21 mouse cellular contexts compared by ENCODE assay signal in the genomic region with DNA sequence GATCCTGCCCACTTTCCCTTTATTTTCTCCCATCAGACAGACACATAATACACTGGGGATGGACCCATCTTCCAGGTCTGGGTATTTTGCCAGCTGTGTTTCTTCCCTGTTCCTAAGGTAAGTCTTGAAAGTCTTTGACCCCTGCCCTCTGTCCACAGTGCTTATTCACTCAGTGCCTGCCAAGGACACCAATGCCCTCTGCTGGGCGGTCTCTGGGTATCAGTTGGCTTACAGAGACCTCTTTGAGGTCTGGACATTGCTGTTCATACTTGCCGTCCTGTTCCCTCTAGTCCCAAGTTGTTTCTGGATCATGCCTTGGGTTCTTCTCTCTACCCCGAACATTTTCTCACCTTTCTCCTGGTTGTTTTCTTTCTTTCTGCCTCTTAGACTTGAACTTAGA. TPM values are rescaled to one million over a fixed set of nuclear protein-coding genes. Genes with fewer than 3 reads are reported as not detected.
A peak's percentile ranks its signal among the peaks of the same experiment; 100 is the strongest.
DNase-seq lines count a peak whose midpoint lies in the region; ATAC-seq and TF ChIP-seq lines count a peak whose summit lies in the region.
"Had no signal": no experiment of that assay in that cellular context is flagged by ENCODE, and none has a peak within 500 bp of the region (broad histone marks: within the 10 kb centered on the region; RNA-seq: fewer than 3 reads in every experiment).

No protein-coding gene starts in this region.

- 77% methylated on average over 3 of the region's 3 CpGs for WGBS in intestine, postnatal 0 days
- WGBS in intestine, embryonic 15.5 days, result 76% methylated on average over 3 of the region's 3 CpGs
- 85% methylated on average over 3 of the region's 3 CpGs for WGBS in liver, adult 2 months
- 70% methylated on average over 3 of the region's 3 CpGs for WGBS in liver, embryonic 11.5 days
- 80% methylated on average over 3 of the region's 3 CpGs for WGBS in stomach, postnatal 0 days

- peaks cover 5% of the 10 kb centered on the region; the same call in 1 of the 2 replicates for H3K27me3 ChIP-seq in intestine, postnatal 0 days (replicated peaks; ENCODE audit: control insufficient read depth, insufficient read depth, low read length)
- H3K27me3 ChIP-seq in intestine, embryonic 15.5 days (replicated peaks), result 0 out of 2 replicates have a peak, but pooled peaks cover 3% of the 10 kb centered on the region
- peaks cover 2% of the 10 kb centered on the region; the same call in 1 of the 2 replicates for H3K27me3 ChIP-seq in liver, adult 2 months (ENCODE audit: control insufficient read depth, insufficient read depth, low read length)
- peaks cover 11% of the 10 kb centered on the region for H3K27me3 ChIP-seq in liver, embryonic 11.5 days (replicated peaks; ENCODE audit: control insufficient read depth, insufficient read depth, low read length)
- H3K27me3 ChIP-seq in stomach, postnatal 0 days (ENCODE audit: control insufficient read depth, insufficient read depth, low read length), result no peaks in the 10 kb centered on the region
- H3K27me3 ChIP-seq: forebrain, embryonic 15.5 days had no signal

- no peak for TF ChIP-seq POLR2A in liver, adult 2 months (IDR thresholded peaks at IDR 0.05; ENCODE audit: extremely low read depth, insufficient read depth, low read length)

- H3K4me1 ChIP-seq in intestine, postnatal 0 days (replicated peaks; ENCODE audit: control insufficient read depth, insufficient read depth, low read length), result no peaks in the 10 kb centered on the region
- no peaks in the 10 kb centered on the region for H3K4me1 ChIP-seq in intestine, embryonic 15.5 days (replicated peaks)
- H3K4me1 ChIP-seq in liver, adult 2 months (ENCODE audit: control insufficient read depth, insufficient read depth, low read length), result no peaks in the 10 kb centered on the region
- no peaks in the 10 kb centered on the region for H3K4me1 ChIP-seq in liver, embryonic 11.5 days (replicated peaks; ENCODE audit: control insufficient read depth, insufficient read depth, low read length)
- no peaks in the 10 kb centered on the region for H3K4me1 ChIP-seq in stomach, postnatal 0 days (replicated peaks; ENCODE audit: control insufficient read depth, insufficient read depth)
- H3K4me1 ChIP-seq: embryonic facial prominence, embryonic 12.5 days; hindbrain, embryonic 12.5 days had no signal

- no peaks in the 10 kb centered on the region for H3K36me3 ChIP-seq in intestine, postnatal 0 days (ENCODE audit: control insufficient read depth, insufficient read depth)
- no peaks in the 10 kb centered on the region for H3K36me3 ChIP-seq in intestine, embryonic 15.5 days
- H3K36me3 ChIP-seq in liver, adult 2 months (ENCODE audit: control insufficient read depth, insufficient read depth, low read length), result no peaks in the 10 kb centered on the region
- H3K36me3 ChIP-seq in liver, embryonic 11.5 days (ENCODE audit: control insufficient read depth, insufficient read depth, low read length), result no peaks in the 10 kb centered on the region
- no peaks in the 10 kb centered on the region for H3K36me3 ChIP-seq in stomach, postnatal 0 days (ENCODE audit: control insufficient read depth, insufficient read depth, low read length)
- H3K36me3 ChIP-seq: embryonic facial prominence, embryonic 12.5 days; forebrain, embryonic 15.5 days; heart, embryonic 10.5 days; hindbrain, embryonic 12.5 days had no signal

- H3K27ac ChIP-seq in intestine, postnatal 0 days (ENCODE audit: low read depth, low read length), result no peak overlapping the region
- no peak overlapping the region for H3K27ac ChIP-seq in intestine, embryonic 15.5 days
- no peak overlapping the region for H3K27ac ChIP-seq in liver, adult 2 months (replicated peaks; ENCODE audit: insufficient read depth, low read depth, low read length)
- no peak overlapping the region for H3K27ac ChIP-seq in liver, embryonic 11.5 days (ENCODE audit: low read depth, low read length)
- no peak overlapping the region for H3K27ac ChIP-seq in stomach, postnatal 0 days (replicated peaks)
- H3K27ac ChIP-seq: embryonic facial prominence, embryonic 12.5 days; forebrain, embryonic 15.5 days; heart, embryonic 10.5 days; hindbrain, embryonic 12.5 days had no signal

- H3K4me3 ChIP-seq in intestine, postnatal 0 days (ENCODE audit: low read depth, low read length), result no peak overlapping the region
- H3K4me3 ChIP-seq in intestine, embryonic 15.5 days (replicated peaks), result no peak overlapping the region
- H3K4me3 ChIP-seq in liver, adult 2 months (ENCODE audit: insufficient read depth, low read depth, low read length), result no peak overlapping the region
- no peak overlapping the region for H3K4me3 ChIP-seq in liver, embryonic 11.5 days (ENCODE audit: low read depth, low read length)
- no peak overlapping the region for H3K4me3 ChIP-seq in stomach, postnatal 0 days (ENCODE audit: low read depth, low read length)
- H3K4me3 ChIP-seq: embryonic facial prominence, embryonic 12.5 days; forebrain, embryonic 15.5 days; heart, embryonic 10.5 days; hindbrain, embryonic 12.5 days had no signal

- ATAC-seq in intestine, postnatal 0 days, result no peak
- no peak for ATAC-seq in intestine, embryonic 15.5 days
- ATAC-seq in liver, embryonic 11.5 days (replicated peaks; ENCODE audit: low FRiP score), result no peak
- no peak for ATAC-seq in stomach, postnatal 0 days (ENCODE audit: low FRiP score, low TSS enrichment)
- ATAC-seq: forebrain, embryonic 15.5 days; hindbrain, embryonic 16.5 days had no signal

- no peak overlapping the region for H3K9ac ChIP-seq in intestine, postnatal 0 days (ENCODE audit: low read depth, low read length)
- no peak overlapping the region for H3K9ac ChIP-seq in intestine, embryonic 15.5 days
- H3K9ac ChIP-seq in liver, adult 2 months (ENCODE audit: low read depth, low read length), result no peak overlapping the region
- no peak overlapping the region for H3K9ac ChIP-seq in liver, embryonic 11.5 days (ENCODE audit: low read depth, low read length)
- no peak overlapping the region for H3K9ac ChIP-seq in stomach, postnatal 0 days (ENCODE audit: low read length)
- H3K9ac ChIP-seq: embryonic facial prominence, embryonic 12.5 days; forebrain, embryonic 15.5 days; hindbrain, embryonic 12.5 days had no signal

- peak; percentile 4 for DNase-seq in liver, adult 2 months (ENCODE audit: extremely low read depth, low read depth, low spot score)
- no peak for DNase-seq in liver, embryonic 11.5 days (ENCODE audit: low spot score)
- DNase-seq in 416B (ENCODE audit: low read depth), result peak; percentile 24
- no peak for DNase-seq in stomach, postnatal 0 days (ENCODE audit: low spot score)
- no peak for DNase-seq in cerebellum, adult 9-10 months
- DNase-seq: adrenal gland, adult 2 months; adrenal gland, postnatal 25 days; cerebellum, adult 11 months; cerebellum, adult 8-10 months; cerebellum, postnatal 25 days; heart, adult 18-20 months; heart, postnatal 10 days; heart, postnatal 4 days had no signal

- no peak overlapping the region for H3K4me2 ChIP-seq in intestine, postnatal 0 days (replicated peaks; ENCODE audit: low read depth)
- H3K4me2 ChIP-seq in intestine, embryonic 15.5 days (replicated peaks), result no peak overlapping the region
- no peak overlapping the region for H3K4me2 ChIP-seq in liver, embryonic 11.5 days
- H3K4me2 ChIP-seq in stomach, postnatal 0 days (replicated peaks; ENCODE audit: low read depth), result no peak overlapping the region
- H3K4me2 ChIP-seq: embryonic facial prominence, embryonic 12.5 days; forebrain, embryonic 15.5 days; hindbrain, embryonic 12.5 days had no signal

- no peak for TF ChIP-seq EP300 in stomach, postnatal 0 days (optimal IDR thresholded peaks at IDR 0.05)

- H3K79me2 ChIP-seq in liver, adult 2 months (ENCODE audit: control insufficient read depth, insufficient read depth, low read length), result no peaks in the 10 kb centered on the region

- H3K9me3 ChIP-seq in intestine, postnatal 0 days (ENCODE audit: control insufficient read depth), result no peaks in the 10 kb centered on the region
- H3K9me3 ChIP-seq in intestine, embryonic 15.5 days, result no peaks in the 10 kb centered on the region
- no peaks in the 10 kb centered on the region for H3K9me3 ChIP-seq in liver, embryonic 11.5 days (ENCODE audit: control insufficient read depth, low read length)
- H3K9me3 ChIP-seq in stomach, postnatal 0 days (ENCODE audit: control insufficient read depth, low read length), result no peaks in the 10 kb centered on the region; the same call in 1 of the 2 replicates
- H3K9me3 ChIP-seq: embryonic facial prominence, embryonic 12.5 days; forebrain, embryonic 15.5 days; heart, embryonic 10.5 days; hindbrain, embryonic 12.5 days had no signal

- peak; percentile 39 for TF ChIP-seq CTCF in intestine, postnatal 0 days (IDR thresholded peaks at IDR 0.05; ENCODE audit: low read depth)
- 0 out of 2 replicates have a peak, but pooled peaks have one; percentile 8 for TF ChIP-seq CTCF in liver, adult 2 months (IDR thresholded peaks at IDR 0.05; ENCODE audit: low read depth, low read length)
- TF ChIP-seq CTCF in stomach, postnatal 0 days (IDR thresholded peaks at IDR 0.05; ENCODE audit: low read depth), result peak; percentile 21; the same call in 1 of the 2 replicates

RNA-seq across cellular contexts. Expression of gene Cnih3, which starts 8.3 kb away (rescaled TPM):
- polyA plus RNA-seq in intestine, postnatal 0 days (2015; fragmentation: Nextera tagmentation; extraction: Ambion mirVana), result 0.13 and 0.25 TPM in 2 replicates
- 0.20 and 0.29 TPM in 2 replicates for polyA plus RNA-seq in intestine, embryonic 15.5 days (2015; fragmentation: Nextera tagmentation; extraction: Ambion mirVana)
- not detected in 2 replicates for total RNA-seq in liver, adult 2 months (2014; rRNA removed)
- polyA plus RNA-seq in liver, adult 2 months (2012; rRNA removed), result not detected in 2 replicates
- polyA plus RNA-seq in liver, embryonic 11.5 days (2014; fragmentation: Nextera tagmentation; extraction: Ambion mirVana), result 0.12 TPM in 1 of 2 replicates, not detected in the other
- polyA plus RNA-seq in stomach, postnatal 0 days (2015; fragmentation: Nextera tagmentation; extraction: Ambion mirVana), result 0.27 and 0.31 TPM in 2 replicates
- total RNA-seq: adrenal gland, adult 2 months; adrenal gland, postnatal 25 days; gastrocnemius, adult 8-10 months; heart, adult 18-20 months; heart, postnatal 10 days; heart, postnatal 4 days had no signal
- polyA plus RNA-seq: adrenal gland, adult 2 months had no signal

Comparison
In these comparisons a context has a peak if more than half of its experiments do, and no peak if none do; other contexts are left out.
1. DNase-seq: peak in liver, adult 2 months (single experiment) and 416B (single experiment); none in liver, embryonic 11.5 days (single experiment), stomach, postnatal 0 days (single experiment) and cerebellum, adult 9-10 months (single experiment).
2. Peak in every context shown above with its lines, with median percentiles within 50 percentile points of each other: CTCF ChIP-seq.